Mouse (Mus musculus): ENCODE data around the gene Hes7. TPM values are rescaled to one million over a fixed set of nuclear protein-coding genes. Genes with fewer than 3 reads are reported as not detected.

Gene Hes7
- total and polyA plus RNA-seq, 3 experiments = 0.08 to 1.4 TPM; not detected in 1

DNA sequence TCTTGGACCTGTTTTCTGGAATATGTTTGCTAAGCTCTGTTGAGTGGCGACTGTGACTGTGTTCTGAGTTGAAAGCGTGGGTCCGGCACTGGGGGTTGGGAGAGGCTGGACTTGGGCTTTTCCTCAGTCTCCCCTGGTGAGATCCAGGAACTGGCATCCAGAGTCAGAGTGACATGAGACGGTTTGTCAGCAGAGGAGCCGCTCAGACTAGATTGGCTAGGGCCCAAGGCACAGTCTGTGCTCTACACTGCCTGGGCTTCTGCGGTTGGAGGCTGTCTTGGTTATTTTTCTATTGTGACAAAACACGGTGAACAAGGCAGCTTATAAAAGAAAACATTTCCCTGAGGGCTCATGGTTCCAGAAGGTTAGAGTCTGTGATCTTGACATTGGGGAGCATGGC lies 27.3 kb downstream of the Hes7 start:
- TF ChIP-seq ZC3H11A (IDR thresholded peaks at IDR 0.05; ENCODE audit: low read depth, low read length) = no peak
- TF ChIP-seq NELFE (IDR thresholded peaks at IDR 0.05; ENCODE audit: low read depth, low read length) = no peak
- no peak for TF ChIP-seq MAZ (IDR thresholded peaks at IDR 0.05; ENCODE audit: low read depth, low read length)
- TF ChIP-seq ETS1 (IDR thresholded peaks at IDR 0.05; ENCODE audit: low read depth, low read length) = no peak
- TF ChIP-seq ZKSCAN1 (IDR thresholded peaks at IDR 0.05; ENCODE audit: low read depth, low read length) = no peak
- no peak for TF ChIP-seq NRF1 (IDR thresholded peaks at IDR 0.05; ENCODE audit: insufficient read depth, low read depth, low read length, poor library complexity, severe bottlenecking)
- TF ChIP-seq EP300 (IDR thresholded peaks at IDR 0.05; ENCODE audit: low read depth in 1 of 2, low read length in 2 of 2) = no peak
- no peak for TF ChIP-seq HCFC1 (IDR thresholded peaks at IDR 0.05; ENCODE audit: low read depth, low read length)
- no peak for TF ChIP-seq TAL1 (IDR thresholded peaks at IDR 0.05; ENCODE audit: low read length)
- no peak for TF ChIP-seq BHLHE40 (IDR thresholded peaks at IDR 0.05; ENCODE audit: borderline replicate concordance, low read depth, low read length)
- no peak for TF ChIP-seq SMC3 (IDR thresholded peaks at IDR 0.05; ENCODE audit: low read depth, low read length)
- TF ChIP-seq ZNF384 (IDR thresholded peaks at IDR 0.05; ENCODE audit: low read depth, low read length) = no peak
- Histone ChIP-seq H3K9ac (ENCODE audit: control insufficient read depth, low read depth, low read length, poor library complexity, severe bottlenecking) (no peak overlapping the region), H3K9me3 (replicated peaks; ENCODE audit: insufficient read depth, low read length) (no peaks in the 10 kb centered on the region), H3K27ac (ENCODE audit: control insufficient read depth, low read depth, low read length) (no peak overlapping the region), H3K27me3 (ENCODE audit: control insufficient read depth in 1 of 2, insufficient read depth in 2 of 2, low read length in 2 of 2) (peaks cover 17 to 18% of the 10 kb centered on the region in 2 experiments), H3K4me3 (ENCODE audit: control insufficient read depth in 1 of 2, insufficient read depth in 1 of 2, low read depth in 2 of 2, low read length in 2 of 2) (no peak overlapping the region), H3K36me3 (ENCODE audit: control insufficient read depth in 1 of 2, insufficient read depth in 2 of 2, low read length in 2 of 2) (no peaks in the 10 kb centered on the region), H3K4me1 (ENCODE audit: control insufficient read depth in 1 of 2, insufficient read depth in 2 of 2, low read length in 2 of 2) (no peaks in the 10 kb centered on the region), H3K79me2 (ENCODE audit: control insufficient read depth, insufficient read depth, low read length, poor library complexity) (no peaks in the 10 kb centered on the region)
- no peak for DNase-seq (ENCODE audit: low read depth, low spot score)

DNA sequence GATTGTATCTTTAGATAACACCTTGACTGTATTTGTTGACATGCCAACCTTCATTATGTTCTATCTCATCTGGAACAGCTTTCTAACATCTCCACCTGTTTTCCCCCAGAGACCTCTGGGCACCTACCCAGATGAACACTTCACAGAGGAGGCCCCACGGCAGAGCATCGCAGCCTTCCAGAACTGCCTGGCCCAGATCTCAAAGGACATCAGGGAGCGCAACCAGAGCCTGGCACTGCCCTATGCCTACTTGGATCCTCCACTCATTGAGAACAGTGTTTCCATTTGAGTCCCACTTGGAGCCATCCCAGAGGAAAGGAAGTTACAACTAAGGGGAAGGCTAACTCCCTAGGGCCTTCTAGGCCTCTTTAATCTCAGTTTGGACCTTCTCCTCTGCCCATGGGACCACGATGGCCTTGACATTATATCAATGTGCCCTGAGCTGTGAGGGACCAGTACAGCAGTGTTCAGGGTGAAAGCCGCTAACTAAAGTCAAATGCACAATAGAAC lies 28.3 kb downstream of the Hes7 start:
- H3K79me2 ChIP-seq (ENCODE audit: control insufficient read depth, insufficient read depth, low read length, poor library complexity) = no peaks in the 10 kb centered on the region
- no peak overlapping the region for H3K9ac ChIP-seq (ENCODE audit: control insufficient read depth, low read depth, low read length, poor library complexity, severe bottlenecking)
- H3K27me3 ChIP-seq (ENCODE audit: control insufficient read depth in 1 of 2, insufficient read depth in 2 of 2, low read length in 2 of 2) = peaks cover 9 to 14% of the 10 kb centered on the region in 2 experiments
- H3K4me3 ChIP-seq (ENCODE audit: control insufficient read depth in 1 of 2, insufficient read depth in 1 of 2, low read depth in 2 of 2, low read length in 2 of 2) = no peak overlapping the region
- H3K27ac ChIP-seq (ENCODE audit: control insufficient read depth, low read depth, low read length) = no peak overlapping the region
- H3K9me3 ChIP-seq (replicated peaks; ENCODE audit: insufficient read depth, low read length) = no peaks in the 10 kb centered on the region
- DNase-seq (ENCODE audit: low read depth, low spot score) = no peak
- no peak for TF ChIP-seq ZC3H11A (IDR thresholded peaks at IDR 0.05; ENCODE audit: low read depth, low read length)
- H3K4me1 ChIP-seq (ENCODE audit: control insufficient read depth in 1 of 2, insufficient read depth in 2 of 2, low read length in 2 of 2) = no peaks in the 10 kb centered on the region
- H3K36me3 ChIP-seq (ENCODE audit: control insufficient read depth in 1 of 2, insufficient read depth in 2 of 2, low read length in 2 of 2) = no peaks in the 10 kb centered on the region

DNA sequence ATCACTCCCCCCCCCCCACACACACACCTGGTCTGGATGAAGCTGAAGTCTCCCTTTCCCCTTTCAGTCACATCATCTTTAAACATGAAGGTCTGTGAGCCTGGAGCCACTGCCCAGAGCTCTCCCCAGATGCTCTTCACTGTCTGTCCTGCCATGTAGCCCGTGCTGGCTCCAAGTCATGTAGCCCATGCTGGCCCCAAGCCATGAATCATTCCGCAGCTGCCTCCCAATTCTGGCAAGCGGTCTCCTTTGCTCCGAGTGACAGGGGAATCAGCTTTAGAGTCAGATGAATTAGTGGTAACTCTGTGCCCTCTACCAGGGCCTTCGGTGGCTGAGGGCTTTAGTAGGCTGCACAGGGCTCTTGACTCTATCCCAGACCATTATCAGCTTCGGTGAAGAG lies 29.5 kb downstream of the Hes7 start:
- no peak overlapping the region for H3K27ac ChIP-seq (ENCODE audit: control insufficient read depth, low read depth, low read length)
- H3K79me2 ChIP-seq (ENCODE audit: control insufficient read depth, insufficient read depth, low read length, poor library complexity) = no peaks in the 10 kb centered on the region
- H3K4me1 ChIP-seq (ENCODE audit: control insufficient read depth in 1 of 2, insufficient read depth in 2 of 2, low read length in 2 of 2) = no peaks in the 10 kb centered on the region
- H3K9me3 ChIP-seq (replicated peaks; ENCODE audit: insufficient read depth, low read length) = no peaks in the 10 kb centered on the region
- no peaks in the 10 kb centered on the region for H3K36me3 ChIP-seq (ENCODE audit: control insufficient read depth in 1 of 2, insufficient read depth in 2 of 2, low read length in 2 of 2)
- peaks cover 7 to 15% of the 10 kb centered on the region in 2 experiments for H3K27me3 ChIP-seq (ENCODE audit: control insufficient read depth in 1 of 2, insufficient read depth in 2 of 2, low read length in 2 of 2)
- DNase-seq (ENCODE audit: low read depth, low spot score) = no peak
- TF ChIP-seq POLR2AphosphoS2 (IDR thresholded peaks at IDR 0.05; ENCODE audit: low read length) = no peak
- no peak for TF ChIP-seq MAFK (IDR thresholded peaks at IDR 0.05; ENCODE audit: borderline replicate concordance, low read depth, low read length)
- TF ChIP-seq MYB (IDR thresholded peaks at IDR 0.05; ENCODE audit: low read depth, low read length) = no peak
- no peak for TF ChIP-seq MAX (IDR thresholded peaks at IDR 0.05; ENCODE audit: low read length)
- TF ChIP-seq NELFE (IDR thresholded peaks at IDR 0.05; ENCODE audit: low read depth, low read length) = no peak
- TF ChIP-seq CHD2 (IDR thresholded peaks at IDR 0.05; ENCODE audit: low read length) = no peak
- no peak for TF ChIP-seq RCOR1 (IDR thresholded peaks at IDR 0.05; ENCODE audit: low read depth, low read length)
- no peak overlapping the region for H3K9ac ChIP-seq (ENCODE audit: control insufficient read depth, low read depth, low read length, poor library complexity, severe bottlenecking)
- H3K4me3 ChIP-seq (ENCODE audit: control insufficient read depth in 1 of 2, insufficient read depth in 1 of 2, low read depth in 2 of 2, low read length in 2 of 2) = no peak overlapping the region
